Mouse (Mus musculus) heart, embryonic 15.5 days (tissue): ENCODE measurements around the gene Tnfrsf9. TPM values are rescaled to one million over a fixed set of nuclear protein-coding genes. Genes with fewer than 3 reads are reported as not detected.

ENCODE experiments used
- polyA plus RNA-seq: library from polyadenylated mRNA; unstranded; fragments of >200 nt; fragmentation: Nextera tagmentation; extraction: Ambion mirVana; gene quantifications from 2 replicates; pipeline ENCODE4 v1.2.1, GENCODE M21; 2015

Tnfrsf9 gene
- polyA plus RNA-seq, 1 experiment from 2014 or later, result 2.0 TPM

Other genes with a start within 250 kb of the Tnfrsf9 start
- 10.7 and 15.3 TPM in 2 replicates for gene Errfi1, start 60.6 kb upstream of the Tnfrsf9 start, polyA plus RNA-seq
- gene Park7, start 125 bp upstream of the Tnfrsf9 start, polyA plus RNA-seq, result 287 and 319 TPM in 2 replicates
- not detected in 2 replicates for gene Uts2, start 82.5 kb downstream of the Tnfrsf9 start, polyA plus RNA-seq
- 5.7 and 6.6 TPM in 2 replicates for gene Per3, start 130.1 kb downstream of the Tnfrsf9 start, polyA plus RNA-seq
- 88.0 and 98.5 TPM in 2 replicates for gene Vamp3, start 143.4 kb downstream of the Tnfrsf9 start, polyA plus RNA-seq
- not detected in 2 replicates for gene Gm13090, start 175.0 kb downstream of the Tnfrsf9 start, polyA plus RNA-seq